Mouse (Mus musculus): Measurements from ENCODE around the gene Pop5. TPM values are rescaled to one million over a fixed set of nuclear protein-coding genes. Genes with fewer than 3 reads are reported as not detected.
A peak's percentile ranks its signal among the peaks of the same experiment; 100 is the strongest.

The Pop5 gene
- total RNA-seq, 2 experiments from 2014 or later, result 33.7 to 70.0 TPM

DNA sequence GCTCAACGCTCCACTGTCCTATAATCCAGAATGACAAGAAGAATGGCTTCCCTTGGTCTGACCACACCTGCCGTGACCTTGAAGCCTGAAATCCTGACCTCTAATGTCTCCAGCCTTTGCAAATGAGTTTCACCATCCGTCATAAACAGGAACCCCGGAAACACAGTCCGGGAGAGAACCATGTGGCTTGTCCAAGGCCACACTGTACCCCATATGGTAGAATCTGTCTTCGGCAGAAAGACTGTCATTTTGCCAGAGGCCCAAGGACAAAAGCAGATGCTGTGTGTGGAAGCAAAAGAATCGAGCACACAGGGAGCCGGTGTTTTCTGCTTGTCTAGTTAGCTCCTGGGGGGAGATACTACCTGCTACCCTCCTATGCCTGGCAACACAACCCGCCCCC lies 23.2 kb upstream of the Pop5 start:
- ATAC-seq (replicated peaks; ENCODE audit: low FRiP score, poor library complexity, severe bottlenecking), result no peak

DNA sequence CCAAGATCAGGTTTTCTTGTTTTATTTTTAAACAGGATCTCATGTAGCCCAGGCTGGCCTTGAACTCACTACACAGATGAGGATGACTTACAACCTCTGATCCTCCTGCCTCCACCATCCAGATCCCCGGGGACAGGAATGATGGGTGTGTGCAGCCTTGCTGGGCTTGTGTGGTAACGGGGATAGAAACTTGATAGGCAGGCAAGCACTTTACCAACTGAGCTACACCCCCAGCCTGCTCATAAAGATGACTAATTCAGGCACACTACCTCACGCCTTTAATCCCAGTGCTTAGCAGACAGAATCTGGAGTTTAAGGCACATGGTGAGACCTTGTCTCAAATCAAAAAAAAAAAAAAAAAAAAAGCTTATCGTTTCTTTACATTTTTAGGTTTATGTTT lies 22.8 kb upstream of the Pop5 start:
- ATAC-seq (replicated peaks; ENCODE audit: low FRiP score, poor library complexity, severe bottlenecking), result no peak

DNA sequence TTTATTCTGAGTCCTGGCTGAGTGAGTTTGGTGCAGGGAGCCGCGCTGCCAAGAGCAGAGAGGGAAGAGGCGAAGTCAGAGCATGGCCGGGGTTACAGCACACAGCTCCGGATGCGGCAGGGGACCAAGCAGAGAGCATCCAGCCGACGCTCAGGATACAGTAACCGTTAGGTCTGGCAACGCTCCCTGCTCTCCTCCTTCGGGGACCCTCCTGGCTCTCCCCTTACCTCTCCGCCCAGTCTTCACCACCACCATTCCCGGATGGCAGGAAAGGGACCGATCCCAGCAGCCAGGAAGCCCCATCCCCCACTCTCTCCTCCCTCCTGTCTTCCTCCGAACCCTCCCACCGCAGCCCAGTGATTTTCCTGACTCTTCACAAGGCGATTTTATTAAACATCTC lies 20.8 kb upstream of the Pop5 start:
- ATAC-seq (replicated peaks; ENCODE audit: low FRiP score, poor library complexity, severe bottlenecking), result no peak

DNA sequence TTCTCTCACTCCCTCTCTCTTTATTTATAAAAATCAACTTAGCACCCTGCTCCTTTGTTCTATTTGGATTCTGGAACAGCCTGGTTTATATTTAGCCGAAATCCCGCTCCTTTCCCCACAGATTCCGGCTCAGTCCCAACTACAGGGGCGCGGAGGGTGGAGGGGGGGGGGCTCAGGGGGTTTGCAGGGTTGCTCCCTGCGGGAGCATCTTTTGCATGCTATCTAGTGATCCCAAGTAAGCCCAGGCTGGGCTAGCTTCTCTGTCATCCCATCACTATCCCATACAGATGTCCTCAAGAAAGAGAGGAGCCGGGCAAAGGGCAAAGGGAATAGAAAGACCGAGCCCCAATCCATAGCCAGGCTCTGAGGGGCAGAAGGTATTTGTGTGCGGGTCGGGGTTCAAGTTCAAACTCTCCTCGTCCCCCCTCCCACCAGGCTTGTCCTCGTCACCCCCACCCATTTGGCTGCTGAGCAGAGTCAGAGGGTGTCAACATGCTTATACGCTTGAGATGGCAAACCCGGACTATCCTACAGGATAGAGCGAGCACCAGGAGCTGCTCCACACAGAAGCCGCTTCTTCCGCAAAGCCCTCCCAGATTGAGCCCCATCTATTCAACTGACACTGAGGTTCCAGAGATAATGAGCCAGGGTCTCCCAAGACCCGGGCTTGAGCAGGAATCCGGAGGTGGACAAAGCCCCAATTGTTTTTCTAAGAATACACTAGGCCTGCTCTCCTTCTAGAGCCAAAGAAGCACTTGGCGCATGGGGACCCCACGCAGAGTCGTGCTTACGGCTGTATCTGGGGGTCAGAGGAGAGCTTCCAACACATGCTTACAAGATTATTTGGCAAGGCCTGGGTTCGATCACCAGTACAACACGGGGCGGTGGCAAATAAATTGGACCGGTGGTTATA lies 20.1 kb upstream of the Pop5 start:
- no peak for ATAC-seq (replicated peaks; ENCODE audit: low FRiP score, poor library complexity, severe bottlenecking)

DNA sequence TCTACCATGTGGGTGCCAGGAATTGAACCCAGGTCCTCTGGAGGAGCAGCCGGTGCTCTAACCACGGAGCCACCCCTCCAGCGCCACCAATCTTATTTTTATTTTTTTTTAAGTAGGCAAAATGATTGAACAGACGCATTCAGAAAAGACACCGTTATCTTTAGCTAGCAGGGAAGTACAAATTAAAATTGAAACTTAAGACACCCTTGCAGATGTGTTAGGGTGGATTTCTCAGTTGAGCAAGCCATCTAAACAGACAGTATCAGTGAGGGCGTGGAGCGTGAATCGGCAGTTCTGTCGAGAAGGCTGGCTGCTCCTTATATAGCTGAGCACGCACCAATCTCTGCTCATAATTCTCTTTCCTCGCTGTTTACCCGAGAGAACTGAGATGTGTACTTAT lies 17.6 kb upstream of the Pop5 start:
- ATAC-seq (replicated peaks; ENCODE audit: low FRiP score, poor library complexity, severe bottlenecking), result 0 out of 2 replicates have a peak, but pooled peaks have one; percentile 53

DNA sequence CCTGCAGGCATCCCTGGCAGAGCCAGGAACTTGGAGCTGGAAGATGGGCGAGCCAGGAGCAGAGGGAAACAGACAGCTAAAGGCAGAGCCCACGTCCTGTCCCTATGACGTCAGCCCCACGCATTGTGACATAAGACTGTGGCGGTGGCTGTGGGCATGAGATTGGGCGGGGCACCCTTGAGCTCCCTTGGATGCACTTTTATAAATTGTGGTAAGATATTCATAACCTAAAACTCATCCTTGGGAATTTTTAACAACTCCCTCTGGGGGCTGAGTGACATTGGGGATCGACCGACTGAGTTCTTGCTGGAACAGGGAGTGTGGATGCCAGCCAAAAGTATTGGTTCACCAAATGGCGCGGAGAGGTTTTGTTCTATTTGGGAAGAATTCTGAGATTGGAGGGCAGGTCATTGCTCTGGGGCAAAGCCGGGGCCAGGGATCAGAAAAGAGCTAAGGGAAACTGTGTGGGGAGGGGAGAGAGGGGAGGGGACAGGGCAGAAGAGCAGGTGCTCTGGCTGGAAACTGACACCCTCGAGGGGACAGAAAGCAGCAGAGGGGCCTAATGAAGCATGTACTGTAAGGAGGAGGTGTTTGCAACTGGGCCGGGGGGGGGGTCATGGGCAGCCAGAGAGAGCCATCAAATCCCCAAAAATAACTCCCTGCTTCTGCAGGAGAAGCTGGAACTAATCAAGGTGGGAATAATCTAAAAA lies 14.6 kb upstream of the Pop5 start:
- ATAC-seq (replicated peaks; ENCODE audit: low FRiP score, poor library complexity, severe bottlenecking), result no peak

DNA sequence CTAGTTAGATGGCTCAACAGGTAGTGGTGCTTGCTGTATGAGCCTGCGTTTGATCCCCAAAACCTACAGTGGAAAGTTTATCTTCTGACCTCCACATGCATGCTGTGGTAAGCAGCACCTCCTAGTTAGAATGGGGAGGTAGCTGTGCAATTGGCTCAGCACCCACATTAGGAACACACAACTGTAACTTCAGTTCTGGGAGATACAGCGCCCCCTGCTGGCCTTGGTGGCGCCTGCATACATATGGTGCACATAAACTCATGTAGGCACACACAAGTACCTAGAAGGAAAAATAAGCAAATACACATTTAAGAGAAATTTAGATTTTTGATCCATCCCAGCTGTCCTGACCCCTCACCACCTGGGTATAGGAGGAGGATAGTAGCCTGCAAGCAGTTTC lies 13.2 kb upstream of the Pop5 start:
- no peak for ATAC-seq (replicated peaks; ENCODE audit: low FRiP score, poor library complexity, severe bottlenecking)

DNA sequence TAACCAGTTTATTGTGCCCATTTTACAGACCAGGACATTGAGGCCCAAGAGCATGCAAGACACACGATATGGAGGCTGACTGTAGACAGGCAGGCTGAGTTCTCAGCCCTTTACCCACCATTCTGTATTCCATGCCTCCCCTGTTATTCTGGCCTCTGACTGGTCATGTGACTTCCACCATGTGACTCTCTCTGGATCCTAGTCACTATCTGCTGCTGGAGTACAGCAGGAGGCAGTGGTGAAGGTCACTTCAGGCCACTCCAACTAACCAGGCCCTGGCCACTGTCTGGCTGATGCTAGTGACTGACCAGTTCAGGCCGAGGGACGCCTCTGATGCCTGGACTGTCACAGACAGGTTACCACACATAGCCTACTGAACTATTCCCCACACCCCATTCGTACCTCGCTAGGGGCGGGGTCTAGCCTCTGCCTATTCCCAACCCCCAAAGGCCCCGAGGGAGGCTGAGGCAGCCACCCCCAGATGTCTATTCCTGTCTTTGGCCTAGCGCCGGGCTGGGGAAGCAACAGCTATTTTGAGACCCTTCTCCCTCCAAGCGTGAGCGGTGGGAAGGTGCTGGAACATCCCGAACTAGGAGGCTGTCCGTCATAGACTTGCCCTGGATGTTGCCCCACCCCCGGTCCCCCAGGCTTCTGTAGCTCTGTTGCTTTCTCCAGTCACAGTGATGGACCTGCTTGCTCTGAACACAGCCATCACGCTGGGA lies 4.6 kb upstream of the Pop5 start:
- ATAC-seq (replicated peaks; ENCODE audit: low FRiP score, poor library complexity, severe bottlenecking), result no peak

DNA sequence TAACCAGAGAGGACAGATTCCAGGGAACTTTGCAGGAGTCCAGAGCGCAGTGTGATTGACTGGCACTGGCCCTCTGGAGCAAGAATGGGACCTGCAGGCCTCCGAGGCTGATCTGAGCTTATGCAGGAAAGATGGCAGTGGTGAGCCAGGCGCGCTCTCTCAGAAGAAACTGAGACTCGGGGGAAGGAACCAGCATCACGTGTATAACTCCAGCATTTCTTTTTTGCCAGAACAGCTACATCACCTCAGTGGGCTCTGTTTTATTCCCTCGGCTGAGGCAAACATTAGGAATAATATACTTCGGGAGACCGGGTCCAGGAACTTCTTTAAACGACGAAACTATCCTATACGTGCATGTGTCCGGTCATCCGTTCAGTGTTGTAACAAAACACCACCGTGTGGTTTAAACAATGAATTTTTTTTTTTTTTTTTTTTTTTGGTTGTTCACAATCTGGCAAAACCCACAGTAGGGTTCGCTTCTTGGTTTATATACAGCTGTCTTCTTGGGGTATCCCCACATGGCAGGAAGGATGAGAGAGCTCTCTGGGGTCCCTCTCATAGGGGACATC lies 4.0 kb upstream of the Pop5 start:
- ATAC-seq (replicated peaks; ENCODE audit: low FRiP score, poor library complexity, severe bottlenecking), result no peak

DNA sequence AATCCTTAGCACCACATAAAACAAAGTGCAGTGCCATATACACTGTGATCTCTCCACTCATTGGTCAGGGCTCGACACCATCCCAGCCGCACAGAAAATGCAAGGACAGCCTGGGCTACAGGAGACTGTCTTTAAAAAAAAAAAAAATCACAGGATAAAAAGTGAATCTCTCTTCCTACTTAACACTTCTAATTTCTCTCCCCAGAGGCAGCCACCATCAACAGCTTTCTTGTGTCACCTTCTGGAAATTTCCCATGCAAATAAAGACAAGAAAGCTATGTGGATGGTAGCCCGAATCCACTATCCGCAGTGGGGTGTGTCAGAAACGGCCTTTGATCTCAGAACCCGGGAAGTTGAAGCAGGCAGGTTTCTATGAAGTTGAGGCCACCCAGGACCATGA lies 3.1 kb upstream of the Pop5 start:
- no peak for ATAC-seq (replicated peaks; ENCODE audit: low FRiP score, poor library complexity, severe bottlenecking)

DNA sequence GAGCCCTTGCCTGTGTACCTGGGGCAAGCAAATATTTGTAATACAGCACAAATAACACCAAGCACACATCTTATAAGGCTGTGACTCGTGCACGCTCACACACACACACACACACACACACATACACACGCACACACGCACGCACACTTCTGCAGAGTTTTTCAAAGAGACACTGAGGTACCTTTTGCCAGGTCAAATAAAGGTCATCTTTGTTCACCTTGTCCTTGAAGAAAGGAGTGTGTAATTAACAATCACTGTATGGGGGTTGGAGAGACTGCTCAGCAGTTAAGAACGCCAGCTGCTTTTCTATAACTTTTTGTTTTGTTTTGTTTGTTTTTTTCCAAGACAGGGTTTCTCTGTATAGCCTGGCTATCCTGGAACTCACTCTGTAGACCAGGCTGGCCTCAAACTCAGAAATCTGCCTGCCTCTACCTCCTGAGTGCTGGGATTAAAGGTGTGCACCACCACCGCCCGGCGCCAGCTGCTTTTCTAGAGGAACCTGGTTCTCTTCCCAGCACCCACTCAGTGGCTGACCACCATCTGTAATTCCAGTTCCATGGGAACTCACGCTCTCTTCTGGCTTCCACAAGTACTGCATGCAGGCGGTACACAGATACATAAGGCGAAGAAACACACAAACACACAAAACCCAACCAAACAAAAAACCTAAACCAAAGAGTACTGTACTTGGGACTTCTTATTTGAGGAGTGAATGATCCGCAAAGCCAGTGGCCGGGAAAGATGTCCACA lies 2.4 kb upstream of the Pop5 start:
- no peak for ATAC-seq (replicated peaks; ENCODE audit: low FRiP score, poor library complexity, severe bottlenecking)

DNA sequence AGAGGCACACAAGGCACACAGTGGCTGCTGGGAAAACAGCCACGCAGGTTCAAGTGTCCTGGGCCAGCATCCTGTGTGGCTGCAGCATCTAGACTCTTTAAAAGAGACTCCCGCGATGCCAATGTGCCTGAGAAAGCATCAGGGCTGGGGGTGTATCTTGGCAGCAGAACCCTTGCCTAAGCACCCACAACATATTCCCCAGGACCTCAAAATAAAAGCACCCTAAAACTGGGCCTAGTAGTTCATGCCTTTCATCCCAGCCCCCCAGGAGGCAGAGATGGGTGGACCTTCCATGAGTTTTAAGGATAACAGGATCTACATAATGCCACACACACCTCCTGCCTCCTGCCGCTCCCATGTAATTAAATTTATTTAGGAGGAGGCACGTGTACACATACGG lies 1.1 kb upstream of the Pop5 start:
- ATAC-seq (replicated peaks; ENCODE audit: low FRiP score, poor library complexity, severe bottlenecking), result no peak

DNA sequence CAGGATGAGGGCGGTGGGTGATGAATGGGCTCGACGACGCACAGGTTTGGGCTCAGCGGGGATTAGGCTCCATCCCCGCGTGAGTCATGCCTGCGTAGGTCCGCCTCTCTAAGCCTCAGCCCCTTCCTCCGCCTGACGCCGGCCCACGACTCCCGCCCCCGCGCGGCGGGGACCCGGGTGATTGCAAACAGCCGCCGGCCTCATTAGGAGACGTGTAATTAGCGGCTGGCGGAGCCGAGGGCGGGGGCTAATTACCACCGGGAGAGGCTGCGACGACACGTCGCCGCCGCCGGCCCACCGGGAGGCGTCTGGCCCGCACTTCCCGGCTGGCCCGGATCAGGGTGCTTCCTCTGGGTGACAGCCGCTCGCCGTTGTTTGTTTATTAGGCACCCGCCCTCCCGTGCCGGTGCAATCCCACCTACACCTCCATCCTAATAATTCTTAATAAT lies 289 bp upstream of the Pop5 start:
- 0 out of 2 replicates have a peak, but pooled peaks have one; percentile 4 for ATAC-seq (replicated peaks; ENCODE audit: low FRiP score, poor library complexity, severe bottlenecking)

DNA sequence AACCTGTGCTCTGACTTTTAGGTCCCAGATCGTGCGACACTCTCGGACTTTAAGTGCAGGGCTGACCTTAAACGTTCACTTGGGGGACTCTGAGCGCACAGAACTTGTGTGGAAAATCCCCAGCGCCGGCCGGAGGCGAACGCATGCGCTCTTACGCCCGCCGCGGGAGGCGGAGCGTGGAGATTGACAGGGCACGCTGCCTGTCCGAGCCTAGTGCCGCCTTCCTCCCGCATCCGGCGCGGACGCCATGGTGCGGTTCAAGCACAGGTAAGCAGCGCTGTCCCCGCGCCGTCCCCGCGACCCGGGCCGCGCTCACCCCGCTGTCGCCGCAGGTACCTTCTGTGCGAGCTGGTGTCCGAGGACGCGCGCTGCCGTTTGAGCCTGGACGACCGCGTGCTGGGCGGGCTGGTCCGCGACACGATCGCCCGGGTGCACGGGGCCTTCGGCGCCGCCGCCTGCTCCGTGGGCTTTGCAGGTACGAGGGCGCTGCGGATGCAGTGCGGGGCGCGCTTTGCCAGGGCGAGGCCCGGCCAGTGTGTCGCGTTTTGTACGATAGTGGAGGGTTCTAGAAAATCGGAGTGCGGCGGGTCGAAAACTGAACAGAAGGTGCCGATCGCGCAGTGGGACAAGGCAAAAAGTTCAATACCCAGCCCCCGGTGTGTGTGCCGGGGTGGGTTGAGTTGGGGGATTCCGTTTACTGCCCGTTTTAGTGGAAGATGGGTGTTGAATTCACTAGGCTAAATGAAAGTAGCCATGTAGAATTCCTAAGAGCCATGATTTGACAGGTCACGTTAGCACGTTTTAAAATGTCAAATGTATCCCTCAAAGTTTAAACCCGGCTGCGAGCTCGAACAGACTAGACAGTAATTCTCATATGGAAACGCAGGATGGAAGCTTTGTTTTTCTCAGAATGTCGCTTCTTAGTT lies 2.4 kb downstream of the Pop5 start:
- ATAC-seq (replicated peaks; ENCODE audit: low FRiP score, poor library complexity, severe bottlenecking), result peak; percentile 91

DNA sequence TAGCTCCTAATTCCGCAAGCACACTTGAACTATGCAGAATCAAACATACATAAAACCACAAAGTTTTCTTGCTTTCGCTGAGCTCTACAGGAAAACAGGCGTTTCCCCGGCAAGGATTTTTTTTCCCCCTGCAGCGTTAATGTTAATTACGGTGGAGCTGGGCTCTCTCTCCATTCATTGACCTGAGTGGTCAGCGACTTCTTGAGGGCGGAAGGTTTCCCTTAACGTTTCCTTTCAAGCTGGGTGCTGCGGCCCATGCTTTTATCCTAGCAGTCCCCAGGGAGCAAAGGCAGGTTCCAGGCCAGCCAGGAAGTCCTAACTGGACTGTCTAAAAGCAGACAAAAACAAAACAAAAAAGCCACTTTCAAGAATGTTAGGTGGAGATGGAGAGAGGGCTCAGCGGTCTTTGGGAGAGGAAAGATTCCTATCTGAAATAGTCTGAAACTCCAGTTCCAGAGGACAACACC lies 3.1 kb downstream of the Pop5 start:
- ATAC-seq (replicated peaks; ENCODE audit: low FRiP score, poor library complexity, severe bottlenecking), result no peak

DNA sequence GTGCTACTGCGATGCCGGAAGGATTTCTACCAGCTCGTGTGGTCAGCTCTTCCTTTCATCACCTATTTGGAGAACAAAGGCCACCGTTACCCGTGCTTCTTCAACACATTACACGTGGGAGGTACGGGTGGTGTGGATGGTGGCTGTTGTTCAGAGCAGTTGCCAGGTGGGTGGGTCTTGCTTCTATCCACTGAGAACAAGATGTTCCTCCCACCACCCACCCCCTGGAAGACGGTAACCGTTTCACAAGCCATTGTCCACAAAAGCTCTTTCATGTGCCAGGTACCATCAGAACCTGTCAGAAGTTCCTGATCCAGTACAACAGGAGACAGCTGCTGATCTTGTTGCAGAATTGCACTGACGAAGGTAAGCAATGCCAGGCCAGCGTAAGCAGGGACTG lies 4.6 kb downstream of the Pop5 start:
- no peak for ATAC-seq (replicated peaks; ENCODE audit: low FRiP score, poor library complexity, severe bottlenecking)

DNA sequence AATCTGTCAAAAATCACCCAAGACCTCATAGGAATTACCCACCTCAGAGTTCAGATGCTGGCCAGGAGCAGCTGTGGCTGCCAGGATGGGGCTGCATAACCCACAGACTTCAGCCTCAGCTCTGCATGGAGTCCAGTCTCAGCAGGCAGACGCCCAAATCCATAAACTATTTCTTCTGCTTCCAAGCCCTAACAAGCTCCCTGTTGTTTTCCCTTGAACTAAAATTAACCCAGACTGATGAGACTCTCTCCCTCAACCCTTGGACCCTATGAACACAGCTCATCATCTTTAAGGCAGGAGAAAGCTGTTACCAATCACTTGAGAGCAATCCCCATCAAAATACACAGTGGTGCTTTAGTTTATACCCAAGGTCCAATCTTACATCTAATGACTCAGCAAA lies 19.8 kb downstream of the Pop5 start:
- ATAC-seq (replicated peaks; ENCODE audit: low FRiP score, poor library complexity, severe bottlenecking), result no peak

DNA sequence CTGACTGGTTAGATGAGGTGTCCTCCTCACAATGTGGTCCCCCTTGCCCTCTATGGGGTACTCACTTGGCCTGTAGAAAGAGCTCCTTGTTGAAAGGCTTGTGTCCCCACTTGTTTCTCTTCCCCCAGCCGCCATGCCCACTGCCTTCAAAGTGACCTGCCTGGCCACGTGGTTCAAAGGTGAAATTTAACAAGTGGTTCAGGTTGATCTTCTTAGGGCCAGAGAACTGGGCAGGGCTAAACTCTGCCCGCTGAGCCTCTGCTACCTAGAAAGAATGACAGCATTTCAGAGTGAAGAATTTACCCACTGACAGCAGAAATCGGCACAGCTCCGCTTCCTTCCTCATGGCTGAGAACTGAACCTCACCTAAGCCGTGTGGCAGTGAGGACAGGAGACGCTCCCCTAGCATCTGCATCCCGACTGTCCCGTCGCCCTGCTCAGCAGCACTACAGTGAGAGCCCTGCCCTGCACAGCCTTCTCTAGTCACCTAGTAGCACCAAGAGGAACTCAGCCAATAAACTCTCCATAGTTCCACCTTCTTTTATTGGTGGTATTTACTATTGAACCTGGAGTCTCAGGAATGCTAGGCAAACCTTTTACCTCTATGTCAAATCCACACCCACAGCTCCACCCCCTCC lies 21.4 kb downstream of the Pop5 start:
- no peak for ATAC-seq (replicated peaks; ENCODE audit: low FRiP score, poor library complexity, severe bottlenecking)

Data from erythroid progenitor cell, adult 5-6 weeks (primary cell).